Mouse (Mus musculus) fat pad, adult 2 months (tissue): ENCODE measurements around the gene Lrrc39.

Experiments
- DNase-seq: peaks from one replicate; pipeline ENCODE4 v3.0.0-alpha.2; 2011; ENCODE audit warnings: low read depth, low spot score; ENCODE audit errors: extremely low read depth

Gene Lrrc39

DNA sequence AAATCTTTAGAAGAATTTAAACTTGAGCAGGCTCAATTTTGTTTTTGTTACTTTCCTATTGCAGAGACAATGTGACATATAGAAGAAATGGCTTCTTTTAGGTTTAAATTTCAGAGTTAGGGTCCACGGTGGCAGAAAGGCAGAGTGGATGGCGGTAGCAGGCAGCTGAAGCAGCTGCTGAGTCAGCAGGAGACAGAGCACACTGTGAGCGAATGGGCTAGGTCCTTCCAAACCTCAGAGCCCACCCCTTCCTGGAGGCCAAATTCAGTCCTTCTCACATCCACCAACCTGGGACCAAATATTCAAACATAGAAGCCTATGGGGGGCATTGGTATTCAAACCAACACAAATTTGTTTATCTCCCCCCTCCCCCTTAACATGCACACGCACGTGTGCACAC, 39.0 kb downstream of the Lrrc39 start:
- no peak for DNase-seq

GRCm38 (mm10) chr3:116604570-116604969, 41.8 kb downstream of the Lrrc39 start:
- no peak for DNase-seq

DNA sequence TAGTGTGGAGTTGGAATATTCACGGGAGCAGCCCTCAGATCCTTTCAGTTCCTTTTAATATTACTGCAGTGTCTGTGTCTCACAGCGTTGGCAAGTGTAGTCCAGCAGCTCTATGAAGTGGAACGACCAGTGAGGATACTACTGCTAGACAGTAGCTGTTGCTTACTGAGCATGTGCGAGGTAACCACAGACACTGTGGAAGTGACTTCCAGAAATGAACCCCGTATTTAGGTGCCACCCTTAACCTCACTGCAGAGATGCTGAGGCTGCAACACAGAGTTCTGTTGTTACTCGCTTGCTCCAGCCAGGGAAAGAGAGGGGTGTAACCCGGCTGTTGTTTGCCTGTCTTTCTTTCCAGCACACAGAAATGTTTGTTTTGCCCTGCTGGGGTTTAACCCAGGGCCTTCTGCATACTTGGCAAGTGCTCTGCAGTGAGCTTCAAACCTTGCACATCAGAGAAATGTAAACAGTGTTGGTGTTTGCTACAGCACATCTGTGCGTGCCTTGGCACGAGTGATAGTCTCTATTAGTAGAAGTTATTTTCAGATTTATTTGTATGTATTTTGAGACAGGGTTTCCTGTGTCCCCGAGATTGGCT, 51.6 kb downstream of the Lrrc39 start, which contains the start of gene Trmt13:
Trmt13 (minus strand) TSS at position 293 of the 598 bp plus-strand sequence.
- DNase-seq: no peak

DNA sequence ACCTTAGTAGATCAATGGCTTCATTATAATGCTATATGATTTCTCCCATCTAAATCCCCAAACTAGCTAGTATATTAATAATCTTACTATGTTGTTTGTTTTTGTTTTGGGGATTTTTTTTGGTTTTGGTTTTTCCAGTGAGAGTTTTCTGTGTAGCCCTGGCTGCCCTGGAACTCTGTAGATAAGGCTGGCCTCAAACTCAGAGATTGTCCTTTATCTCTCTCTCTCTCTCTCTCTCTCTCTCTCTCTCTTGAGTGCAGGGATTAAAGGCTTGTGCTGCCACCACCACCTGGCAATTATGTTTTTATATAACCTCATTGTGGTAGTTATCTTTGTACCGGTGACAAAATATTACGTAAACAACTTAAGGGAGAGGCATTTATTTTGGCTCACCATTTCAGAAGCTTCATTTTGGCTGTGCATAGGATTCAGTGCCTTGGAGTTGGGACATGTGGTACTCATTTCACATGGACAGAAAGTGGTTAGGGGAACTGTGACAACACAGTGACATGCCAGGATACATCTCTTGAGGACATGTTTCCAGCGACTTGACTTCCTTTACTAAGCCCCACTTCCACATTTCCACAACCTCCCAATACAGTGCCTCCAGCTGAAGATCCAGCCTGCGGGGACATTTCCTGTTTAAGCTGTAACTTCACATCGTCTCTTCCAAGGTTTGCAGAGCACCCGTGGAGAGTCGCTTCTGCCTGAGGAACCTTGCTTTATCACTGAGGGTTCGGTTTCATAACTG, 52.7 kb downstream of the Lrrc39 start:
- DNase-seq: peak; percentile 18

- DNase-seq: no peak
Observed at GRCm38 (mm10) chr3:116618855-116619254, 56.1 kb downstream of the Lrrc39 start.

GRCm38 (mm10) chr3:116620636-116621370, 58.0 kb downstream of the Lrrc39 start:
- DNase-seq: no peak

- DNase-seq: no peak
Observed at GRCm38 (mm10) chr3:116622641-116623040, 59.9 kb downstream of the Lrrc39 start.

DNA sequence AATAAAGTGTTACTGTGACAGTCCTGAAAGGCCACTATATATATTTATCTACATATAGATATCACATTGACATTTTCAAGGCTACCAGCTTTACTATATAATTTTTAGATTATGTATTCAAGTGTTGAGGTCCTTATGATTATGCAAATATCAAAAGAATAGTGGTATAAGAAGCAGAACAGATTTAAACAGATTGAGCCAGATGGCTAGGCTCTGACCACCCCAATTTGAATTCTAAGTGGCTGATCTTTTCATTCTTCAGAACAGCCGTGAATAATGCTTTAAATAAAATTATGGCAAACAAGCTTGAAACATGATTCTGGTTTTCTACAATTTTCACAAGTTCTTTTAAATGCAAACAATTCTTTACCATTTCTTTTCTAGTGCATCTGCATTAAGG, 68.7 kb downstream of the Lrrc39 start:
- no peak for DNase-seq
